Mouse (Mus musculus) brain, adult 10 weeks (tissue): ENCODE measurements around the gene Uts2. TPM values are rescaled to one million over a fixed set of nuclear protein-coding genes. Genes with fewer than 3 reads are reported as not detected.

ENCODE experiments used
- polyA plus RNA-seq: library from polyadenylated mRNA; stranded (reverse); fragments of 350-450 nt; fragmentation: Illumina TruSeq; extraction: RNeasy Lipid Tissue Mini Kit (QIAGEN cat#74804); gene quantifications from one replicate; pipeline ENCODE4 v1.2.3, GENCODE M21; 2015; ENCODE audit warnings: low read depth, low replicate concordance

The Uts2 gene
- not detected for polyA plus RNA-seq

GRCm38 (mm10) chr4:150996797-150997196 is at the start of gene Uts2:
Gene Uts2 (plus strand): TSS chr4:150997097.

GRCm38 (mm10) chr4:151044037-151044943 is 47.4 kb downstream of the Uts2 start, which contains the start of gene Per3:
Gene Per3 (minus strand): TSS chr4:151044665.

Other genes starting within 250 kb of the Uts2 start
- 27.6 TPM for gene Errfi1, start 143.2 kb upstream of the Uts2 start, polyA plus RNA-seq
- 255 TPM for gene Park7, start 82.7 kb upstream of the Uts2 start, polyA plus RNA-seq
- gene Tnfrsf9, start 82.5 kb upstream of the Uts2 start, polyA plus RNA-seq = 0.30 TPM
- 18.4 TPM for gene Per3, start 47.6 kb downstream of the Uts2 start, polyA plus RNA-seq
- gene Vamp3, start 60.9 kb downstream of the Uts2 start, polyA plus RNA-seq = 52.4 TPM
- gene Gm13090, start 92.5 kb downstream of the Uts2 start, polyA plus RNA-seq = not detected